Mouse (Mus musculus): ENCODE data around the gene Arl4a. TPM values are rescaled to one million over a fixed set of nuclear protein-coding genes. Genes with fewer than 3 reads are reported as not detected.
A peak's percentile ranks its signal among the peaks of the same experiment; 100 is the strongest.

Arl4a gene
- total and polyA plus RNA-seq, 3 experiments = 77.0 to 122 (median 88.6) TPM

GRCm38 (mm10) chr12:39989136-39989535, 48.7 kb downstream of the Arl4a start:
- H3K4me3 ChIP-seq (ENCODE audit: low read depth, low read length) = no peak overlapping the region
- H3K4me1 ChIP-seq (ENCODE audit: insufficient read depth, low read depth, low read length) = peaks cover 5% of the 10 kb centered on the region; the same call in 1 of the 2 replicates
- TF ChIP-seq GATA1 (IDR thresholded peaks at IDR 0.05; ENCODE audit: borderline replicate concordance, low read length) (no peak), TAL1 (conservative IDR thresholded peaks at IDR 0.05; ENCODE audit: low read depth, low read length) (no peak), CTCF (IDR thresholded peaks at IDR 0.05; ENCODE audit: low read depth, low read length) (no peak), GATA2 (IDR thresholded peaks at IDR 0.05; ENCODE audit: borderline replicate concordance, low read depth, low read length) (no peak), POLR2AphosphoS5 (IDR thresholded peaks at IDR 0.05; ENCODE audit: insufficient replicate concordance, low read depth, low read length) (no peak)
- H3K36me3 ChIP-seq (replicated peaks) = no peaks in the 10 kb centered on the region
- ATAC-seq (ENCODE audit: extremely low read depth, insufficient number of reproducible peaks, low FRiP score, poor library complexity, severe bottlenecking) = no peak
- DNase-seq (ENCODE audit: low spot score) = no peak
- H3K9me3 ChIP-seq (replicated peaks) = no peaks in the 10 kb centered on the region
- H3K27me3 ChIP-seq (ENCODE audit: insufficient read depth, low read length) = peaks cover 10% of the 10 kb centered on the region; the same call in 1 of the 2 replicates

- H3K36me3 ChIP-seq (replicated peaks) = no peaks in the 10 kb centered on the region
- H3K27me3 ChIP-seq (ENCODE audit: insufficient read depth, low read length) = peaks cover 5% of the 10 kb centered on the region; the same call in 1 of the 2 replicates
- H3K4me3 ChIP-seq (ENCODE audit: low read depth, low read length) = no peak overlapping the region
- no peaks in the 10 kb centered on the region for H3K9me3 ChIP-seq (replicated peaks)
- TF ChIP-seq CTCF (IDR thresholded peaks at IDR 0.05; ENCODE audit: low read depth, low read length) (no peak), POLR2AphosphoS5 (IDR thresholded peaks at IDR 0.05; ENCODE audit: insufficient replicate concordance, low read depth, low read length) (no peak), TAL1 (conservative IDR thresholded peaks at IDR 0.05; ENCODE audit: low read depth, low read length) (no peak), GATA2 (IDR thresholded peaks at IDR 0.05; ENCODE audit: borderline replicate concordance, low read depth, low read length) (no peak), GATA1 (IDR thresholded peaks at IDR 0.05; ENCODE audit: borderline replicate concordance, low read length) (no peak)
- ATAC-seq (ENCODE audit: extremely low read depth, insufficient number of reproducible peaks, low FRiP score, poor library complexity, severe bottlenecking) (no peak), DNase-seq (ENCODE audit: low spot score) (no peak)
- H3K4me1 ChIP-seq (ENCODE audit: insufficient read depth, low read depth, low read length) = peaks cover 5% of the 10 kb centered on the region; the same call in 1 of the 2 replicates
Measured at GRCm38 (mm10) chr12:39987177-39987576, 50.6 kb downstream of the Arl4a start.

- no peaks in the 10 kb centered on the region for H3K36me3 ChIP-seq (replicated peaks)
Measured at GRCm38 (mm10) chr12:39985639-39986038, 52.2 kb downstream of the Arl4a start.

GRCm38 (mm10) chr12:39979792-39980191, 58.0 kb downstream of the Arl4a start:
- Histone ChIP-seq H3K4me3 (ENCODE audit: low read depth, low read length) (no peak overlapping the region), H3K9me3 (replicated peaks) (no peaks in the 10 kb centered on the region), H3K36me3 (replicated peaks) (no peaks in the 10 kb centered on the region), H3K27me3 (ENCODE audit: insufficient read depth, low read length) (0 out of 2 replicates have a peak, but pooled peaks cover 2% of the 10 kb centered on the region), H3K4me1 (ENCODE audit: insufficient read depth, low read depth, low read length) (0 out of 2 replicates have a peak, but pooled peaks cover 6% of the 10 kb centered on the region)
- no peak for TF ChIP-seq GATA2 (IDR thresholded peaks at IDR 0.05; ENCODE audit: borderline replicate concordance, low read depth, low read length)
- no peak for TF ChIP-seq POLR2AphosphoS5 (IDR thresholded peaks at IDR 0.05; ENCODE audit: insufficient replicate concordance, low read depth, low read length)
- no peak for TF ChIP-seq TAL1 (conservative IDR thresholded peaks at IDR 0.05; ENCODE audit: low read depth, low read length)
- TF ChIP-seq CTCF (IDR thresholded peaks at IDR 0.05; ENCODE audit: low read depth, low read length) = no peak
- no peak for TF ChIP-seq GATA1 (IDR thresholded peaks at IDR 0.05; ENCODE audit: borderline replicate concordance, low read length)
- DNase-seq (ENCODE audit: low spot score) = no peak
- no peak for ATAC-seq (ENCODE audit: extremely low read depth, insufficient number of reproducible peaks, low FRiP score, poor library complexity, severe bottlenecking)

More at GRCm38 (mm10) chr12:39985639-39986038, 52.2 kb downstream of the Arl4a start:
- Histone ChIP-seq H3K9me3 (replicated peaks) (no peaks in the 10 kb centered on the region), H3K27me3 (ENCODE audit: insufficient read depth, low read length) (peaks cover 5% of the 10 kb centered on the region; the same call in 1 of the 2 replicates), H3K4me1 (ENCODE audit: insufficient read depth, low read depth, low read length) (peaks cover 5% of the 10 kb centered on the region; the same call in 1 of the 2 replicates), H3K4me3 (ENCODE audit: low read depth, low read length) (no peak overlapping the region)
- no peak for DNase-seq (ENCODE audit: low spot score)
- no peak for ATAC-seq (ENCODE audit: extremely low read depth, insufficient number of reproducible peaks, low FRiP score, poor library complexity, severe bottlenecking)
- no peak for TF ChIP-seq GATA2 (IDR thresholded peaks at IDR 0.05; ENCODE audit: borderline replicate concordance, low read depth, low read length)
- TF ChIP-seq POLR2AphosphoS5 (IDR thresholded peaks at IDR 0.05; ENCODE audit: insufficient replicate concordance, low read depth, low read length) = no peak
- TF ChIP-seq CTCF (IDR thresholded peaks at IDR 0.05; ENCODE audit: low read depth, low read length) = no peak
- no peak for TF ChIP-seq TAL1 (conservative IDR thresholded peaks at IDR 0.05; ENCODE audit: low read depth, low read length)
- TF ChIP-seq GATA1 (IDR thresholded peaks at IDR 0.05; ENCODE audit: borderline replicate concordance, low read length) = no peak

GRCm38 (mm10) chr12:39979066-39979465, 58.8 kb downstream of the Arl4a start:
- no peak for ATAC-seq (ENCODE audit: extremely low read depth, insufficient number of reproducible peaks, low FRiP score, poor library complexity, severe bottlenecking)
- H3K4me1 ChIP-seq (ENCODE audit: insufficient read depth, low read depth, low read length) = 0 out of 2 replicates have a peak, but pooled peaks cover 6% of the 10 kb centered on the region
- no peak overlapping the region for H3K4me3 ChIP-seq (ENCODE audit: low read depth, low read length)
- H3K27me3 ChIP-seq (ENCODE audit: insufficient read depth, low read length) = no peaks in the 10 kb centered on the region
- H3K9me3 ChIP-seq (replicated peaks) = no peaks in the 10 kb centered on the region
- DNase-seq (ENCODE audit: low spot score) = no peak
- H3K36me3 ChIP-seq (replicated peaks) = no peaks in the 10 kb centered on the region
- no peak for TF ChIP-seq POLR2AphosphoS5 (IDR thresholded peaks at IDR 0.05; ENCODE audit: insufficient replicate concordance, low read depth, low read length)
- no peak for TF ChIP-seq GATA2 (IDR thresholded peaks at IDR 0.05; ENCODE audit: borderline replicate concordance, low read depth, low read length)
- no peak for TF ChIP-seq TAL1 (conservative IDR thresholded peaks at IDR 0.05; ENCODE audit: low read depth, low read length)
- TF ChIP-seq CTCF (IDR thresholded peaks at IDR 0.05; ENCODE audit: low read depth, low read length) = no peak
- no peak for TF ChIP-seq GATA1 (IDR thresholded peaks at IDR 0.05; ENCODE audit: borderline replicate concordance, low read length)

GRCm38 (mm10) chr12:39977996-39978590, 59.7 kb downstream of the Arl4a start:
- Histone ChIP-seq H3K4me1 (ENCODE audit: insufficient read depth, low read depth, low read length) (0 out of 2 replicates have a peak, but pooled peaks cover 6% of the 10 kb centered on the region), H3K4me3 (ENCODE audit: low read depth, low read length) (no peak overlapping the region), H3K27me3 (ENCODE audit: insufficient read depth, low read length) (no peaks in the 10 kb centered on the region), H3K36me3 (replicated peaks) (no peaks in the 10 kb centered on the region), H3K9me3 (replicated peaks) (no peaks in the 10 kb centered on the region)
- ATAC-seq (ENCODE audit: extremely low read depth, insufficient number of reproducible peaks, low FRiP score, poor library complexity, severe bottlenecking) = peak; percentile 50
- DNase-seq (ENCODE audit: low spot score) = no peak
- no peak for TF ChIP-seq CTCF (IDR thresholded peaks at IDR 0.05; ENCODE audit: low read depth, low read length)
- TF ChIP-seq POLR2AphosphoS5 (IDR thresholded peaks at IDR 0.05; ENCODE audit: insufficient replicate concordance, low read depth, low read length) = no peak
- TF ChIP-seq GATA1 (IDR thresholded peaks at IDR 0.05; ENCODE audit: borderline replicate concordance, low read length) = no peak
- TF ChIP-seq GATA2 (IDR thresholded peaks at IDR 0.05; ENCODE audit: borderline replicate concordance, low read depth, low read length) = no peak
- no peak for TF ChIP-seq TAL1 (conservative IDR thresholded peaks at IDR 0.05; ENCODE audit: low read depth, low read length)

All from G1E (cell line).